Mouse (Mus musculus): ENCODE measurements around the gene Ddx54. TPM values are rescaled to one million over a fixed set of nuclear protein-coding genes. Genes with fewer than 3 reads are reported as not detected.

The Ddx54 gene
- polyA plus RNA-seq, 1 experiment = 44.6 TPM

GRCm38 (mm10) chr5:120567253-120567701 lies 45.3 kb upstream of the Ddx54 start:
- Histone ChIP-seq H3K36me3 (ENCODE audit: control insufficient read depth, insufficient read depth, low read length) (no peaks in the 10 kb centered on the region), H3K27ac (ENCODE audit: insufficient read depth, low read depth, low read length) (peak overlapping the region; percentile 51), H3K4me1 (ENCODE audit: control insufficient read depth, insufficient read depth, insufficient read length, low read length) (peaks cover 52% of the 10 kb centered on the region), H3K4me3 (ENCODE audit: low read depth, low read length) (no peak overlapping the region), H3K27me3 (ENCODE audit: control insufficient read depth, insufficient read depth, low read length) (no peaks in the 10 kb centered on the region)
- WGBS = 59% methylated on average over 21 of the region's 21 CpGs
- TF ChIP-seq CTCF (IDR thresholded peaks at IDR 0.05; ENCODE audit: extremely low read depth, insufficient read length, insufficient replicate concordance, low read depth, low read length) (no peak), POLR2A (IDR thresholded peaks at IDR 0.05; ENCODE audit: low read depth, low read length) (peak; percentile 21; the same call in 1 of the 2 replicates)

GRCm38 (mm10) chr5:120567761-120568211 lies 44.8 kb upstream of the Ddx54 start:
- Histone ChIP-seq H3K36me3 (ENCODE audit: control insufficient read depth, insufficient read depth, low read length) (no peaks in the 10 kb centered on the region; the same call in 1 of the 2 replicates), H3K4me1 (ENCODE audit: control insufficient read depth, insufficient read depth, insufficient read length, low read length) (peaks cover 51% of the 10 kb centered on the region), H3K27ac (ENCODE audit: insufficient read depth, low read depth, low read length) (peak overlapping the region; percentile 9; the same call in 1 of the 2 replicates), H3K4me3 (ENCODE audit: low read depth, low read length) (no peak overlapping the region), H3K27me3 (ENCODE audit: control insufficient read depth, insufficient read depth, low read length) (no peaks in the 10 kb centered on the region)
- no peak for TF ChIP-seq CTCF (IDR thresholded peaks at IDR 0.05; ENCODE audit: extremely low read depth, insufficient read length, insufficient replicate concordance, low read depth, low read length)
- WGBS = 86% methylated on average over 14 of the region's 14 CpGs

- H3K4me3 ChIP-seq (ENCODE audit: low read depth, low read length) = no peak overlapping the region
- peaks cover 47% of the 10 kb centered on the region for H3K4me1 ChIP-seq (ENCODE audit: control insufficient read depth, insufficient read depth, insufficient read length, low read length)
- no peaks in the 10 kb centered on the region; the same call in 1 of the 2 replicates for H3K36me3 ChIP-seq (ENCODE audit: control insufficient read depth, insufficient read depth, low read length)
- WGBS = 71% methylated on average over 9 of the region's 9 CpGs
- H3K27ac ChIP-seq (ENCODE audit: insufficient read depth, low read depth, low read length) = no peak overlapping the region
- TF ChIP-seq POLR2A (IDR thresholded peaks at IDR 0.05; ENCODE audit: low read depth, low read length) (no peak), CTCF (IDR thresholded peaks at IDR 0.05; ENCODE audit: extremely low read depth, insufficient read length, insufficient replicate concordance, low read depth, low read length) (no peak)
- no peaks in the 10 kb centered on the region for H3K27me3 ChIP-seq (ENCODE audit: control insufficient read depth, insufficient read depth, low read length)
These were observed 44.2 kb upstream of the Ddx54 start for GRCm38 (mm10) chr5:120568336-120568768.

GRCm38 (mm10) chr5:120568964-120569363 lies 43.6 kb upstream of the Ddx54 start:
- 70% methylated on average over 4 of the region's 4 CpGs for whole genome bisulfite sequencing
- TF ChIP-seq CTCF (IDR thresholded peaks at IDR 0.05; ENCODE audit: extremely low read depth, insufficient read length, insufficient replicate concordance, low read depth, low read length) (no peak), POLR2A (IDR thresholded peaks at IDR 0.05; ENCODE audit: low read depth, low read length) (no peak)
- H3K27ac ChIP-seq (ENCODE audit: insufficient read depth, low read depth, low read length) = no peak overlapping the region
- H3K27me3 ChIP-seq (ENCODE audit: control insufficient read depth, insufficient read depth, low read length) = no peaks in the 10 kb centered on the region
- H3K4me1 ChIP-seq (ENCODE audit: control insufficient read depth, insufficient read depth, insufficient read length, low read length) = peaks cover 42% of the 10 kb centered on the region
- H3K4me3 ChIP-seq (ENCODE audit: low read depth, low read length) = no peak overlapping the region
- H3K36me3 ChIP-seq (ENCODE audit: control insufficient read depth, insufficient read depth, low read length) = no peaks in the 10 kb centered on the region; the same call in 1 of the 2 replicates

- Histone ChIP-seq H3K27ac (ENCODE audit: insufficient read depth, low read depth, low read length) (no peak overlapping the region), H3K4me3 (ENCODE audit: low read depth, low read length) (no peak overlapping the region), H3K4me1 (ENCODE audit: control insufficient read depth, insufficient read depth, insufficient read length, low read length) (peaks cover 40% of the 10 kb centered on the region), H3K27me3 (ENCODE audit: control insufficient read depth, insufficient read depth, low read length) (no peaks in the 10 kb centered on the region), H3K36me3 (ENCODE audit: control insufficient read depth, insufficient read depth, low read length) (no peaks in the 10 kb centered on the region; the same call in 1 of the 2 replicates)
- TF ChIP-seq POLR2A (IDR thresholded peaks at IDR 0.05; ENCODE audit: low read depth, low read length) = no peak
- no peak for TF ChIP-seq CTCF (IDR thresholded peaks at IDR 0.05; ENCODE audit: extremely low read depth, insufficient read length, insufficient replicate concordance, low read depth, low read length)
- 86% methylated on average over 3 of the region's 3 CpGs for WGBS
These were observed 42.7 kb upstream of the Ddx54 start for GRCm38 (mm10) chr5:120569791-120570190.

GRCm38 (mm10) chr5:120570289-120570897 lies 42.1 kb upstream of the Ddx54 start:
- Histone ChIP-seq H3K27me3 (ENCODE audit: control insufficient read depth, insufficient read depth, low read length) (no peaks in the 10 kb centered on the region), H3K4me1 (ENCODE audit: control insufficient read depth, insufficient read depth, insufficient read length, low read length) (peaks cover 39% of the 10 kb centered on the region), H3K36me3 (ENCODE audit: control insufficient read depth, insufficient read depth, low read length) (peaks cover 1% of the 10 kb centered on the region; the same call in 1 of the 2 replicates), H3K4me3 (ENCODE audit: low read depth, low read length) (no peak overlapping the region), H3K27ac (ENCODE audit: insufficient read depth, low read depth, low read length) (peak overlapping the region; percentile 61)
- TF ChIP-seq CTCF (IDR thresholded peaks at IDR 0.05; ENCODE audit: extremely low read depth, insufficient read length, insufficient replicate concordance, low read depth, low read length) = no peak
- no peak for TF ChIP-seq POLR2A (IDR thresholded peaks at IDR 0.05; ENCODE audit: low read depth, low read length)
- 66% methylated on average over 11 of the region's 11 CpGs for WGBS

- TF ChIP-seq POLR2A (IDR thresholded peaks at IDR 0.05; ENCODE audit: low read depth, low read length) (no peak), CTCF (IDR thresholded peaks at IDR 0.05; ENCODE audit: extremely low read depth, insufficient read length, insufficient replicate concordance, low read depth, low read length) (no peak)
- WGBS = 79% methylated on average over 14 of the region's 14 CpGs
- Histone ChIP-seq H3K4me3 (ENCODE audit: low read depth, low read length) (no peak overlapping the region), H3K4me1 (ENCODE audit: control insufficient read depth, insufficient read depth, insufficient read length, low read length) (peaks cover 32% of the 10 kb centered on the region), H3K27ac (ENCODE audit: insufficient read depth, low read depth, low read length) (peak overlapping the region; percentile 19), H3K36me3 (ENCODE audit: control insufficient read depth, insufficient read depth, low read length) (peaks cover 1% of the 10 kb centered on the region; the same call in 1 of the 2 replicates), H3K27me3 (ENCODE audit: control insufficient read depth, insufficient read depth, low read length) (no peaks in the 10 kb centered on the region)
These were observed 41.3 kb upstream of the Ddx54 start for GRCm38 (mm10) chr5:120571056-120571740.

All from small intestine, adult 2 months (tissue).